Mouse (Mus musculus) olfactory bulb, adult 2 months (tissue): ENCODE data around the gene Plvap.

ENCODE experiments used
- CTCF ChIP-seq: fragments of 200-500 bp; IDR thresholded peaks from 2 replicates; pipeline ENCODE4 v1.5.1; 2012; ENCODE audit warnings: low read depth, mild to moderate bottlenecking, low read length, moderate library complexity; ENCODE audit not compliant: insufficient read depth
- POLR2A ChIP-seq: fragments of 200-500 bp; IDR thresholded peaks from 2 replicates; pipeline ENCODE4 v1.6.1; 2012; ENCODE audit warnings: mild to moderate bottlenecking, low read depth, low read length, moderate library complexity; ENCODE audit not compliant: insufficient read depth

- TF ChIP-seq POLR2A (no peak), CTCF (no peak)
Observed at GRCm38 (mm10) chr8:71462191-71462590, 49.4 kb downstream of the Plvap start.
